Mouse (Mus musculus) inflammation-experienced regulatory T-cells, adult 6 months (primary cell): ENCODE measurements at regions not wholly inside any gene's neighbourhood (a gene's known extent, or its start where the extent isn't known, plus 50 kb on each side); places are given as distances from the start of the nearest gene placed in this dataset.
A peak's percentile ranks its signal among the peaks of the same experiment; 100 is the strongest.

Experiments
- ATAC-seq: one replicate; pipeline ENCODE4 v1.8.0; 2017

DNA sequence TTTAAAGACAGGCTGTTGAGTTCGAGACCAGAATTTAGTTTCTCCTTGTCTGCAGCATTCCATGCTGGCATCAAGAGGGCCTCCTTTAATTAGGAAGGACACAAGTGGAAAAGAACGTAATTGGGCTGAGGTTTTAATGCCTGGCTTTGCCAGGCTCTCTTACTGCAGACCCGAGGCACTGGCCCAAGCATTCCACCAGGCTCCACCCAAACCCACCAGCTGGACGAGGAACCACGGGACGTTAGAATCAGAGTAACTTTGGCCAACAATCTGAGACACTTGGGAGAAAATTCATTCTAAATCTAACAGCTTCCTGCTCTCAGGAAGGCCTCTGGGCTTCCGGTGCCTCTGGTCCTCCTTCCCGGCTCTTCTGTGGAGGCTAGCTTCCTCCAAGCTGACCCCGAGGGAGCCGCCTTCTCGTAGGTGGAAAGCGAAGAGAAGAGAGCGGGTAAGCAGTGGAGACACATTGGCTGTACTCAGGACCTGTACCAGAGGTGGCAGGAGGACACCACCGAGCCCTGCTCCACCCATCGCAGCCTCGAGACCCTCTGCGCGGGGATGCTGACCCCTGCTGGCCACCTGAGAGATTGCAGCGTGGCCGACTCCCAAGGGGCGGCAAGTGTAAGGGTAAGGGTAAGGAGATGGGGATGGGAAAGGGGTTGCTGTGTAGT, 105.5 kb downstream of the Tmem17 start:
- peak; percentile 90 for ATAC-seq

DNA sequence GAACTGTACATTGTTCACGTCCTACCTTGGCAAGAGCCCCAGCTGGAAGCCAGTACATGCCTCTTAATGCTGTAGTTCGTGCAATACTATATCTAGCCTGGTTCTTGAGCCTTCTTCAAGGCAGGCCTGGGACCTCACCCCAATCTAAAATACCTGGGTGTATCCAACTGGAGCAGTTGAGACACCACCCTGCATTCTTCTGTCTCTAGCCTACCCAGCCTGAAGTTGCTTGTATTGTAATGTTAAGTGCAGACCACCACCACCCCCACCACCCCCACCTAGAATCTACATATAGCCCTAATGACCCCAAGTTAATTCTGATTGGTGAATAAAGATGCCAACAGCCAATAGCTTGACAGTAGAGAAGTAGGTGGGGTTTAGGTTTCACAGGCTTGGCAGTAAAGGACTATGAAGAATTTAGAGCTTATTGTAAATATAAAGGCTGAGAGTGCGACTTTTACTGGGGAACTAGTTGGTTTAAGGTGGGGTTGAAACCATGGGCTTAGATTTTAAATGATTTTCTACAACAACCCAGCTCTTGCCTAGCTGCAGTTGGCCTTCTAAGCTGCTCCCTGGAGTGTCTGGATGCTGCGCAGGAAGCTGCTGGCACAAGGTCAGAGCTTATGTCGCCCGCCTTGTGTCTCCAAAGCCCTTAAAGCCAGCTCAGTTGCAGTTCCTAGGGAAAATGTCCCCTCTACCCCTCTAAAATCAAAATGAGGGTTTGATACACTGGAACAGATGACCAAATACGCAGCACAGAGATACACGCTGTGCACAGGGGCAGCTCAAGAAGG, 109.2 kb downstream of the Tmem17 start:
- ATAC-seq: no peak

DNA sequence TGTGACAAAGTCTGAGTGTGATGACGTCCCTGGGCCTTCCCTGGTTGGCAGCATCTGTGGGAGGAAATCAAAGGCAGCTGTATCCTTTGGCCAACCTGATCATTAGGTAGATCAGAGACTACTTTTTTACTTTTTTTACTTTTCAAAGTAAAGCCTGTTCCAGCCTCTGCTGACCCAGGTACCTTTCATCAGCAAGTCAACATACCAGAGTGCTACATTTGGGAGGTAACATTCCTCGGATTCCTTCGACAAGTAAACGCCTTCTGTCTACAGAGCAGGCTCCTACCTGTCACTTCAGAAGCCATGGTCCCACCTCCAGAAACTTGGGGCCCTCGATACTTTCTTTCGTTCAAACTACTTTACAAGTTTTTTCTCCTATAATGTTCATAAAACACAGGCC, 110.0 kb downstream of the Tmem17 start:
- no peak for ATAC-seq

DNA sequence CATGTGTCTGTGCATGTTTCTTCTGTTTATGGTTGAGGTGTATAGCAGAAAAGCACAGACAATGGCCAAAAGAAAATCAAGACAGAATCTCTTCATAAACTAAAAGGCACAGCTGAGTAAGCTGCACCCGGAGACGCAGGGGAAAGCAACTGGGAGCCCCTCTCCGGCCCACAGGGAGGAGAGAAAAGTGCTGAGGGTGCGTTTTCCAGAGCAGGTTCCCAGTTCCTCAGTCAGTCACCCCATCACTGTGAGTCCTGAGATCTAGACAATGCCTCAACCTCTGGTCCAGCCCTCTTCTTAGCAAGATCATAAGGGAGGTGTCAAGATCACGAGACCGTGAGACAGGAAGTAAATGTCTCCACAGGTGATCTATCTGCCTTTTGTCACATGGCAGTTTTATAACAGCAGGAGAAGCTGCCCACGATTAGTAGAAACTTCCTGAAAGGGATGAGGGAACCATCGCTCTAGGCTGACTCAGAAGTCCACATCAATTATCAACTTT, 110.7 kb downstream of the Tmem17 start:
- ATAC-seq: no peak

- ATAC-seq: peak; percentile 38
These were observed 114.5 kb downstream of the Tmem17 start for GRCm38 (mm10) chr11:22626407-22626806.

DNA sequence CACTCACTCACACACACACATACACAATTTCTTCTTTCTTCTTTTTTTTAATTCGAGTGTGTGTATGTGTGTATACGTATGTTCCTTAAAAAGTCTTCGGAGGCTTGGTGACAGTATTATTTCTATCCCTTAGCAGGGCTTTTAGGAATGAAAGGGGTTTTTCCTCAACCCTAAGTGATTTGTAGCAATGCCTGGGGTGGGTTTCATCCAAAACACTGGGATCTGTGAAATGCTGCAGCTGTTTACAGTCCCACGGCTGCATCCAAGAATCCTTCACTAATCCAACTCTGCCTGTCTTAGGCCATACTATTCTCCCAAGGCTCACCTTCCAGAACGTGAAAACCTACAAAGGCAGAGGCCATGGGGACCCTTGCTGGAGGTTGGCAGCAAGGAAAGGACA, 116.6 kb downstream of the Tmem17 start:
- no peak for ATAC-seq

DNA sequence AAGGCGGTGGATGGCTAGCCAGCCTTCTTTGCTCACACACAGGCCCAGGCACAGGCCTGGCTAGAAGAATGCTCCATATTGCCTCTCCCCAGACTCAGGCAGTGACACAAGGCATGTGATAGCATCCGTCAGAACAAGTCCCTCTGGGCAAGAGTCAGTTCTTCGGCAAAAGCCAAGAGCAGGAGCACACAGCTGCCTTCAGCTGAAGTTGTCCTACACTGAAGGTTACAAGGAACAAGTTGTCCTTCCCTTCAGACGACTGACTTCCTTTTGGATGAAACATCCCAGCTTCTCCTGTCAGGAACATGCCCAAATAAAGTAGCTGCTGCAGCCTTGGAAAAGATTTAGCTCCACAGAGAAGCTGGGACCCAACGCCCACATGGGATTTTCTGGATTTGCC, 117.1 kb downstream of the Tmem17 start:
- ATAC-seq: no peak

DNA sequence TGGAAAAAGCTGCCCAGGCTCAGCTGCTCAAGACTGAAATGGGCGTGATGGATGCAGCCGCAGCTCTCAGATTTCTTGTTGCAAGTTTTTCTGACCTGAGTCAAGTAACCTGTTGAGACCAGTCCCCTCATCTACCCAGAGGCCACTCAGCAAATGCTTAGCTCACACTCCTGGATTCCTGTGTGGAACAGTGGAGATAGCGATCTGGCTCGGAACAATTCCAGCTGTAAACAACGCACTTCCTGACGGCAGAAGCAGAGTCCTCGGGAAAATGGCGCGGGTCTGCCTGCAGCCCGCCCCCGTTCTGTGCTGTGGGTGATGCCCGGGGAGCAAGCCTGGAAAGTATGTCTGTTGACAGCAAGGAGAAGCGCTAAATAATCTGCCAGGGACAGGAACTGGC, 117.7 kb downstream of the Tmem17 start:
- ATAC-seq: no peak

GRCm38 (mm10) chr11:22629991-22630390, 118.1 kb downstream of the Tmem17 start:
- ATAC-seq: no peak

- no peak for ATAC-seq
These were observed 119.1 kb downstream of the Tmem17 start for GRCm38 (mm10) chr11:22630982-22631381.

GRCm38 (mm10) chr11:22631606-22632313, 119.9 kb downstream of the Tmem17 start:
- ATAC-seq: peak; percentile 67

DNA sequence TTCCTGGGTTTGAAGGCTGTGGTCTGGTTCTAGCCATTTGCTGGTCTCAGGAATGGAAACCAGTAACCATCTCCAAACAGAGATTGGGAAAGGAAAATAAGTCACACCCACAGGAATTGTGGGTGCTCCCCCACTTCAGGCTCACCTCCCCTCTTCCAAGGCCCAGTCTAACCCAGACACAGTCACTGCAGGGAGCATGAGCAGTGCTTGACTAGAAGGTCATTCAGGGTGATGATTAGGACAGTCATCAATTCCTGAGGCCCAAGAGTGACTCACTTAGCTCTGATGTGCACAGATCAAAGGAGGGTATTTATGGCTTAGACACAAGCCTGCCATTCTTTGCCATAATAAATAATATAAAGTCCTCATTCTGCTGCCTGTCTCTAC, 120.4 kb downstream of the Tmem17 start:
- ATAC-seq: no peak

GRCm38 (mm10) chr11:22632988-22633387, 121.1 kb downstream of the Tmem17 start:
- no peak for ATAC-seq

DNA sequence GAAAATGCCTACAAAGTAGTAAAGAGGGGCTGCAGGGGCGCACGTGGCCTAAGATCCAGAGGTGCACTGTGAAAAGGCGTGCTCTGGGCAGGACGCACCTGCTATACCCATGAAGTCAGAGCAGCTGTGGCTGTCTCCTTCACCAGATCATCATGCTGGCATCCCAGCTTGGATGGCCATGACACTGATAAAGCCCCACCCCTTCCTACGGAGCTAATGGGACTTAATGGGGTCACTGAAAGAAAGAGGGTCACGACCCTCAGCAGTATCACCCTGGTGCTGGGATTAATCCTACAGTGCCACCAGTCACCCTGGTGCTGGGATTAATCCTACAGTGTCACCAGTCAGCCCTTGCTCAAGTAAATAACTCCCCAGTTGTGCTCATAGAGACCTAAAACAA, 122.1 kb downstream of the Tmem17 start:
- no peak for ATAC-seq

GRCm38 (mm10) chr11:22635021-22635420, 123.1 kb downstream of the Tmem17 start:
- ATAC-seq: no peak

- ATAC-seq: no peak
These were observed 124.4 kb downstream of the Tmem17 start for GRCm38 (mm10) chr11:22636321-22636720.

DNA sequence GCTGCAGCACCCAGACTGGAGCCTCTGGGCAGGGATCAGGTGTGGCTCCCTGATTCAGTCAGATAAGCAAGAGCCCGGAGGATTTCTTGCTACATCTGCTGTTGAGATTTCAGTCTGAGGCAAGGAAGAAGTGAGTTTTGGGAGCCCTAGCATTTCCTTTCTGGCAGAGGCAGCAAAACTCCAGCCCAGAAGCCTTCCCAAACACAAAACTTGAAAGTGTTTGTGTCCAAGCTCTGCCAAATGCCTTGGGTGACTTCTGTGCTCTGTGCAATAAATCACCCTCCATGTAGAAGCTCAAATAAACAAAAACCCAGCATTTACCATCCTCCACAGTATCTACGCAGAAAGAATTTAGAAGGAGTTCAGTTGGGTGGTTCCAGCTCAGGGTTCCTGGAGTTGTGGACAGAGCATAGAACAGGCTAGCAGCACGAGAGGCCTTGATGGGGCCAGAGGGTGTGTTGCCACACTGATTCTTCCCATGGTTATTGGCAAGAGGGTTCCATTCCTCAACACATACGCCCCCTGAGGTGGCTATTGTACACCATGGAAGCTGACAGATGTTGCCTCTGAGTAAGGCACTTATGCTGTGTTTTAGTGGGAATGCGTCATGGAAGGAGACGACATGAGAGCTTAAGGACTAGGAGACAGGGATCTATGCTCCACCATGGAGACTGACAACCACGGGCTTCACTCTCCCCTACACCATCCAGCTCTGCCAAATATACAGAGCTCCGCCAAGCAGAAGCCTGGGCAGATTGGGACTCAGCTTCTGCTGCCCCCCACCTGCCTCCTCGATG, 125.1 kb downstream of the Tmem17 start:
- no peak for ATAC-seq

GRCm38 (mm10) chr11:22638171-22638570, 126.3 kb downstream of the Tmem17 start:
- ATAC-seq: no peak

GRCm38 (mm10) chr11:22638700-22639099, 126.8 kb downstream of the Tmem17 start:
- ATAC-seq: no peak

DNA sequence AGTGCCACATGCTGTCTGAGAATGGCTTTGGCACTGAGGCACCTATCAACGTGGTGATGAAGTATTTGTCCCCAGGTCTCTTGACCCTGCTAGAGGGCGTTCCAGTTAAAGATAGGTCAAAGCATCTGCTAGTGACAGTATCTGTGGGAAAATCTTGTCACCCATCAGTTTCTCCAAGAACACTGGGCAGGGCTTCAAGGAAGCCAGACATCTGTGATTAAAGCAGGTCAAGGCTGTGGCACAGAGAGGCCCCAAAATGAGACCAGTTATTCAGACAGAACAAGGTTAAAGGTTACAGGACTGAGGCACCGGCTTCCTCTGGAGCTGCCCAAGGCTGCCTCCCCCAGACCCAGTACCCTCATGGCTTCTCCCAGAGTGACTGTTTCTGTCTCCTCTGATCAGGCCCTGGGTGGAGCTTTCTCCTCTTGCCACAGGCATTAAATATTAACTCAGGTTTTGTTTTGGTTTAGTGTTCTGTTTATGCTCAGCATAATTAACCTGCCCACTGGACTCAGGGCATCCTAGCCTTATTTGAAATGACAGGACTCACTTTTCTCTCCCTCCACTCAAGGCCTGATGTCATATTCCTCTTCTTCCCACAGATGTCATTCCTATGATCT, 128.6 kb downstream of the Tmem17 start:
- ATAC-seq: no peak

- ATAC-seq: no peak
These were observed 129.6 kb downstream of the Tmem17 start for GRCm38 (mm10) chr11:22641450-22641849.

GRCm38 (mm10) chr11:22644010-22644625, 132.2 kb downstream of the Tmem17 start:
- ATAC-seq: no peak
